Mouse (Mus musculus) hindbrain, embryonic 14.5 days (tissue): ENCODE data around the gene Ggct. TPM values are rescaled to one million over a fixed set of nuclear protein-coding genes. Genes with fewer than 3 reads are reported as not detected.
A peak's percentile ranks its signal among the peaks of the same experiment; 100 is the strongest.

Experiments used
- ATAC-seq: fragments of 200-750 bp; cut with Nextera tagmentation; 2 replicates; pipeline ENCODE4 v1.8.0; 2017; ENCODE audit warnings: moderate number of reproducible peaks, mild to moderate bottlenecking, moderate TSS enrichment, moderate library complexity; ENCODE audit not compliant: low FRiP score
- DNase-seq: peaks from one replicate; pipeline ENCODE4 v3.0.0-alpha.2; 2015; ENCODE audit warnings: low spot score
- H3K27ac ChIP-seq: fragments of 300-500 bp; sonication (generic); 2 replicates; pipeline ENCODE4 v1.5.1; 2014; ENCODE audit warnings: mild to moderate bottlenecking, moderate library complexity
- H3K27me3 ChIP-seq: fragments of 300-500 bp; sonication (generic); 2 replicates; pipeline ENCODE4 v1.6.1; 2014; ENCODE audit warnings: mild to moderate bottlenecking, low read length, mixed read lengths; ENCODE audit not compliant: control insufficient read depth, insufficient read depth
- H3K36me3 ChIP-seq: fragments of 300-500 bp; sonication (generic); replicated peaks from 2 replicates; pipeline ENCODE4 v1.6.1; 2014; ENCODE audit not compliant: control insufficient read depth, insufficient read depth
- H3K4me1 ChIP-seq: fragments of 300-500 bp; sonication (generic); replicated peaks from 2 replicates; pipeline ENCODE4 v1.6.1; 2014; ENCODE audit warnings: antibody characterized with exemption, low read length, mixed read lengths; ENCODE audit not compliant: control insufficient read depth, insufficient read depth
- H3K4me2 ChIP-seq: fragments of 300-500 bp; sonication (generic); replicated peaks from 2 replicates; pipeline ENCODE4 v1.6.1; 2014; ENCODE audit warnings: mild to moderate bottlenecking, moderate library complexity
- H3K4me3 ChIP-seq: fragments of 300-500 bp; sonication (generic); replicated peaks from 2 replicates; pipeline ENCODE4 v1.5.1; 2014; ENCODE audit warnings: mild to moderate bottlenecking, low read length
- H3K9ac ChIP-seq: fragments of 300-500 bp; sonication (generic); 2 replicates; pipeline ENCODE4 v1.6.1; 2014
- H3K9me3 ChIP-seq: fragments of 300-500 bp; sonication (generic); 2 replicates; pipeline ENCODE4 v1.6.1; 2016; ENCODE audit warnings: low read length; ENCODE audit not compliant: control insufficient read depth
- WGBS: fragments of 180-500 bp; shearing (Covaris S2); extraction: QIAGEN DNeasy Blood & Tissue Kit; methylation state at CpG from one replicate; pipeline ENCODE4 v1.1.7; 2014; 5-methylcytosine and 5-hydroxymethylcytosine counted together
- polyA plus RNA-seq: library from polyadenylated mRNA; unstranded; fragments of >200 nt; fragmentation: Nextera tagmentation; extraction: Ambion mirVana; gene quantifications from 2 replicates; pipeline ENCODE4 v1.2.1, GENCODE M21; 2014

Ggct gene
- polyA plus RNA-seq, 1 experiment from 2014 or later, result 15.2 TPM

DNA sequence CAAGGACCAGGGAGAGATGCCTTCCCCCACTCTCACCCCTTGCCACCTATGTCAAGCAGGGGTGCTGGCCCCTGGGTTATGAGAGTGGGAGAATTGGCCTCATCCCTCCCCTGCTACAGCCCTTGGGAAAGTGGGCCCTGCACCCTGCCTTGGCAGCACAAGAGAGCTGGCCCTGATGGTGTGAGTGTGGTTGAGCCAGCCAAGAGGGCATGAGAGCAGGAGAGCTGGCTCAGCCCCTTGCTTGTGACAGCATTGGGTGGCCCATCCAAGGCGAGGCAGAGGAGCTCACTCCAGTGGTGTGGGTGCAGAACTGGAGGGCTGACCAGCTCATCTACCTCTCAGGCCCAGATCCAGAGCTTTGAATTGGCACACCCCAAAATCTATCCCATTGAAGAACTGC lies 17.1 kb downstream of the Ggct start:
- 78% methylated on average over 1 of the region's 1 CpGs for WGBS
- Histone ChIP-seq H3K4me3 (no peak overlapping the region), H3K4me2 (no peak overlapping the region), H3K36me3 (no peaks in the 10 kb centered on the region), H3K9me3 (no peaks in the 10 kb centered on the region), H3K4me1 (no peaks in the 10 kb centered on the region), H3K27ac (no peak overlapping the region), H3K27me3 (peaks cover 16% of the 10 kb centered on the region; the same call in 1 of the 2 replicates), H3K9ac (no peak overlapping the region)
- DNase-seq (no peak), ATAC-seq (no peak)

DNA sequence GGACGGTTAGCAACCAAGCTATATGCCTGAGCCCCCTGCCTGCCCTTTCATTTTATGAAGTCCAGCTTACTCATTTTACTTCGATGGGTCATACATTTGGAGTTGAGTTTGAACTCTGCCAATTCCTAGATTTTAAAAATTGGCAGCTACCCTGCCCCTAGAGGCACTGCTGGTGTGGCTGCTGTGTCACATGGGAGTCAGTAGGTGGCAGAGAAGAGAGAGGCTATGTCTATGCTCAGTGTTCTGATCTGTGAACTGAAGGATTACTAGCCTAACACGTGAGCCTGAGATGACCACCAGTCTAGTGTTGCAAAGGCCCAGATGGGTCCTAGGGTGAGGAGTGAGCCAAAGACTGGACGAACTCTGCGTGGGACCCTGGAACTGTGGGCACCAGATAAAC lies 18.2 kb downstream of the Ggct start:
- Histone ChIP-seq H3K4me1 (no peaks in the 10 kb centered on the region), H3K4me2 (no peak overlapping the region), H3K36me3 (no peaks in the 10 kb centered on the region), H3K9ac (no peak overlapping the region), H3K9me3 (no peaks in the 10 kb centered on the region), H3K4me3 (no peak overlapping the region), H3K27ac (no peak overlapping the region), H3K27me3 (peaks cover 16% of the 10 kb centered on the region; the same call in 1 of the 2 replicates)
- 64% methylated on average over 5 of the region's 5 CpGs for WGBS
- ATAC-seq (peak; percentile 34; the same call in 1 of the 2 replicates), DNase-seq (no peak)

- Histone ChIP-seq H3K9me3 (no peaks in the 10 kb centered on the region), H3K4me1 (no peaks in the 10 kb centered on the region), H3K27ac (0 out of 2 replicates have a peak overlapping the region, but pooled peaks have one; percentile 33), H3K4me3 (peak overlapping the region; percentile 44), H3K4me2 (peak overlapping the region; percentile 84), H3K36me3 (no peaks in the 10 kb centered on the region), H3K9ac (peak overlapping the region; percentile 51; the same call in 1 of the 2 replicates), H3K27me3 (peaks cover 16% of the 10 kb centered on the region; the same call in 1 of the 2 replicates)
- ATAC-seq (no peak), DNase-seq (peak; percentile 26)
- 6% methylated on average over 5 of the region's 5 CpGs for WGBS
Observed at GRCm38 (mm10) chr6:54972929-54973211, 19.9 kb downstream of the Ggct start.

- ATAC-seq (peak; percentile 88), DNase-seq (peak; percentile 44)
- no peaks in the 10 kb centered on the region for H3K9me3 ChIP-seq
- 3% methylated on average over 53 of the region's 53 CpGs for WGBS
- peak within 1 kb of the TSS; percentile 44 for H3K4me3 ChIP-seq
- H3K9ac ChIP-seq, result peak within 1 kb of the TSS; percentile 51
- H3K4me2 ChIP-seq, result peak within 1 kb of the TSS; percentile 84
- H3K36me3 ChIP-seq, result no peaks in the 10 kb centered on the region
- H3K4me1 ChIP-seq, result no peaks in the 10 kb centered on the region
- H3K27ac ChIP-seq, result peak within 1 kb of the TSS; percentile 33; the same call in 1 of the 2 replicates
- H3K27me3 ChIP-seq, result peaks cover 16% of the 10 kb centered on the region; the same call in 1 of the 2 replicates
Observed at GRCm38 (mm10) chr6:54972111-54972928, 20.4 kb downstream of the Ggct start, which contains the start of gene Nod1. Gene Nod1, minus strand, starts transcription at chr6:54972612.

DNA sequence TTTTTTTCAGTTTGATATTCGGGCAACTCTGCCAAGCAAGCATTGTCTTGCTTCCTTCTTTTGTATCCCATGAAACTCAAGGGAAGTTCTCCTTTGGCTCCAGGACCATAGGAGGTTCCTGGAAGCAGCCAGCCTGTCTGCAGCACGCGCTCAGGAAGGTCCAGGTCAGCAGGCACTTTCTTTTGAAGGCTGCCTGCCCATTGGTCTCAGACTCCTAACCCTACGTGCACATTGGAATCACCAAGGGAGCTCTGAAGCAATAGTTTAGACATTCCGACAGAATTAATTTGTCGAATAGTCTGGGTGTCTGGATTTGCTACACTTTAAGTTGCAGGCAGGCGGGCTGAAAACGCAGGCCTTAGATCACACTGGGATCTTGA lies 21.0 kb downstream of the Ggct start:
- 12% methylated on average over 8 of the region's 8 CpGs for WGBS
- H3K27ac ChIP-seq, result peak overlapping the region; percentile 33; the same call in 1 of the 2 replicates
- H3K4me2 ChIP-seq, result peak overlapping the region; percentile 84
- ATAC-seq (no peak), DNase-seq (no peak)
- no peaks in the 10 kb centered on the region for H3K36me3 ChIP-seq
- H3K4me3 ChIP-seq, result peak overlapping the region; percentile 44
- no peaks in the 10 kb centered on the region for H3K4me1 ChIP-seq
- H3K9me3 ChIP-seq, result no peaks in the 10 kb centered on the region
- peaks cover 16% of the 10 kb centered on the region; the same call in 1 of the 2 replicates for H3K27me3 ChIP-seq
- no peak overlapping the region for H3K9ac ChIP-seq

GRCm38 (mm10) chr6:54970506-54970905 lies 22.2 kb downstream of the Ggct start:
- WGBS, result 77% methylated on average over 9 of the region's 9 CpGs

GRCm38 (mm10) chr6:54969801-54970200 lies 22.9 kb downstream of the Ggct start:
- DNase-seq, result no peak
- Histone ChIP-seq H3K9me3 (no peaks in the 10 kb centered on the region), H3K36me3 (no peaks in the 10 kb centered on the region), H3K9ac (no peak overlapping the region), H3K4me1 (no peaks in the 10 kb centered on the region), H3K4me2 (no peak overlapping the region), H3K4me3 (no peak overlapping the region), H3K27me3 (peaks cover 16% of the 10 kb centered on the region; the same call in 1 of the 2 replicates), H3K27ac (no peak overlapping the region)
- ATAC-seq, result no peak
- 75% methylated on average over 2 of the region's 2 CpGs for WGBS

More at GRCm38 (mm10) chr6:54970506-54970905, 22.2 kb downstream of the Ggct start:
- ATAC-seq (no peak), DNase-seq (no peak)
- H3K36me3 ChIP-seq, result no peaks in the 10 kb centered on the region
- no peaks in the 10 kb centered on the region for H3K4me1 ChIP-seq
- no peak overlapping the region for H3K27ac ChIP-seq
- H3K4me2 ChIP-seq, result no peak overlapping the region
- H3K9ac ChIP-seq, result no peak overlapping the region
- no peaks in the 10 kb centered on the region for H3K9me3 ChIP-seq
- H3K27me3 ChIP-seq, result peaks cover 16% of the 10 kb centered on the region; the same call in 1 of the 2 replicates
- no peak overlapping the region for H3K4me3 ChIP-seq

- H3K4me1 ChIP-seq, result no peaks in the 10 kb centered on the region
- no peak overlapping the region for H3K9ac ChIP-seq
- peaks cover 9% of the 10 kb centered on the region; the same call in 1 of the 2 replicates for H3K27me3 ChIP-seq
- no peak overlapping the region for H3K4me2 ChIP-seq
- DNase-seq (no peak), ATAC-seq (no peak)
- 47% methylated on average over 10 of the region's 10 CpGs for WGBS
- H3K36me3 ChIP-seq, result no peaks in the 10 kb centered on the region
- H3K9me3 ChIP-seq, result no peaks in the 10 kb centered on the region
- H3K4me3 ChIP-seq, result no peak overlapping the region
- H3K27ac ChIP-seq, result no peak overlapping the region
Observed at GRCm38 (mm10) chr6:54967591-54967990, 25.2 kb downstream of the Ggct start.

DNA sequence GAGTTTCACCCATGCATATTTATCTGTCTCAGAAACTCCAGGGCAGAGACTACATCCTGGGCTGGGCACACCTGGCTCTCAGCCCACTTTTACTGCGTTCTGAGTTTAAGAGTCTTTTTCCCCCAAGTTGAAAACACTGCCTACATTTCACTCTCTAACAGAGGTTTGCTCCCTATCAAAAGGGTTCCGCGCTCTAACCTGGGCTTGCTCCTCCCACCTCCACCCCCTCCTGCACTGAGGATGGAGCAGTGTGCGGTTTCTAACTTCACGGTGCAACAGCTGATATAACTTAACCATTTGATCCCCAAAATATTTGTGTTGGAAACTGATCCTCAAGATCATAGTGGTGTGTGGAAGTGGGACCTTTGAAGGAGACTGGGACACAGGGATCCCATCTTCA lies 27.5 kb downstream of the Ggct start:
- H3K9ac ChIP-seq, result no peak overlapping the region
- no peaks in the 10 kb centered on the region for H3K4me1 ChIP-seq
- H3K4me3 ChIP-seq, result no peak overlapping the region
- no peak for DNase-seq
- 57% methylated on average over 5 of the region's 5 CpGs for WGBS
- no peaks in the 10 kb centered on the region for H3K27me3 ChIP-seq
- H3K4me2 ChIP-seq, result no peak overlapping the region
- no peak for ATAC-seq
- H3K27ac ChIP-seq, result no peak overlapping the region
- H3K36me3 ChIP-seq, result no peaks in the 10 kb centered on the region
- no peaks in the 10 kb centered on the region for H3K9me3 ChIP-seq
